Mouse (Mus musculus) embryo, embryonic 10.5 days (tissue): ENCODE measurements around the gene Chrm4.

Experiments
- DNase-seq: peaks from one replicate; pipeline ENCODE4 v3.0.0-alpha.2; 2015; ENCODE audit warnings: low spot score

The Chrm4 gene

GRCm38 (mm10) chr2:91963443-91963932 lies 36.4 kb downstream of the Chrm4 start:
- peak; percentile 94 for DNase-seq

GRCm38 (mm10) chr2:91964610-91965204 lies 37.7 kb downstream of the Chrm4 start:
- no peak for DNase-seq

- DNase-seq: no peak
Measured at GRCm38 (mm10) chr2:91965417-91965816, 38.4 kb downstream of the Chrm4 start.

GRCm38 (mm10) chr2:91966367-91966766 lies 39.3 kb downstream of the Chrm4 start:
- DNase-seq: no peak

- no peak for DNase-seq
Measured at GRCm38 (mm10) chr2:91967962-91968361, 40.9 kb downstream of the Chrm4 start.

GRCm38 (mm10) chr2:91971231-91972097 lies 44.4 kb downstream of the Chrm4 start:
- no peak for DNase-seq

- no peak for DNase-seq
Measured at GRCm38 (mm10) chr2:91972121-91972566, 45.1 kb downstream of the Chrm4 start.

- no peak for DNase-seq
Measured at GRCm38 (mm10) chr2:91973416-91974135, 46.5 kb downstream of the Chrm4 start.

GRCm38 (mm10) chr2:91975581-91976541 lies 48.8 kb downstream of the Chrm4 start, which contains the start of gene Dgkz:
Dgkz (minus strand) TSS chr2:91975864.
- no peak for DNase-seq

GRCm38 (mm10) chr2:91977960-91978359 lies 50.9 kb downstream of the Chrm4 start:
- no peak for DNase-seq
